ENCODE assay signal across 24 mouse cellular contexts in genomic region chr19:44127729-44128497, GRCm38 (mm10).
"Had no signal": no experiment of that assay in that cellular context is flagged by ENCODE, and none has a peak within 500 bp of the region (broad histone marks: within the 10 kb centered on the region; RNA-seq: fewer than 3 reads in every experiment).

No protein-coding gene starts in this region.

- H3K4me3 ChIP-seq: heart, adult 2 months; heart, embryonic 13.5 days; heart, embryonic 15.5 days; hindbrain, embryonic 13.5 days; hindbrain, embryonic 15.5 days; layer of hippocampus, adult 2 months; left cerebral cortex, adult 2 months; limb, embryonic 10.5 days; limb, embryonic 12.5 days; liver, embryonic 13.5 days; liver, embryonic 15.5 days had no signal

- H3K9me3 ChIP-seq: heart, embryonic 13.5 days; heart, embryonic 15.5 days; hindbrain, embryonic 13.5 days; hindbrain, embryonic 15.5 days; limb, embryonic 10.5 days; limb, embryonic 12.5 days; liver, embryonic 13.5 days; liver, embryonic 15.5 days had no signal

- H3K4me2 ChIP-seq: heart, embryonic 11.5 days; heart, embryonic 13.5 days; heart, embryonic 15.5 days; hindbrain, embryonic 13.5 days; hindbrain, embryonic 15.5 days; limb, embryonic 12.5 days; liver, embryonic 13.5 days; liver, embryonic 15.5 days had no signal

- ATAC-seq: forebrain, postnatal 0 days; hindbrain, postnatal 0 days had no signal

- H3K4me1 ChIP-seq: heart, embryonic 13.5 days; heart, embryonic 15.5 days; hindbrain, embryonic 13.5 days; hindbrain, embryonic 15.5 days; limb, embryonic 10.5 days; limb, embryonic 12.5 days; liver, embryonic 13.5 days had no signal

- H3K9ac ChIP-seq: forebrain, postnatal 0 days; heart, embryonic 13.5 days; heart, embryonic 15.5 days; hindbrain, embryonic 13.5 days; hindbrain, embryonic 15.5 days; limb, embryonic 12.5 days; liver, embryonic 13.5 days; liver, embryonic 15.5 days had no signal

- H3K27ac ChIP-seq: heart, adult 2 months; heart, embryonic 13.5 days; heart, embryonic 15.5 days; hindbrain, embryonic 13.5 days; hindbrain, embryonic 15.5 days; hindbrain, postnatal 0 days; layer of hippocampus, adult 2 months; left cerebral cortex, adult 2 months; limb, embryonic 10.5 days; limb, embryonic 12.5 days; liver, embryonic 13.5 days; liver, embryonic 15.5 days had no signal

- DNase-seq: forebrain, postnatal 0 days; gastrocnemius, postnatal 14 days; gastrocnemius, postnatal 36 days; heart, adult 11 months; heart, adult 2 months; heart, postnatal 14 days; heart, postnatal 36 days; kidney, adult 11 months; kidney, adult 8-10 months; kidney, postnatal 10 days; kidney, postnatal 25 days; kidney, postnatal 4 days; liver, embryonic 13.5 days had no signal

- H3K27me3 ChIP-seq: heart, embryonic 13.5 days; heart, embryonic 15.5 days; hindbrain, embryonic 13.5 days; hindbrain, embryonic 15.5 days; limb, embryonic 12.5 days; liver, embryonic 13.5 days; liver, embryonic 15.5 days had no signal
